Mouse (Mus musculus) ovary, postnatal 36 days (tissue): ENCODE measurements around the gene Isy1.
"Not testable (repeated sequence)": the region's sequence is repeated elsewhere in the genome, so short reads cannot be mapped to it uniquely, and the experiment has no call there.

Source experiments
- DNase-seq: peaks from one replicate; pipeline ENCODE4 v3.0.0; 2022; ENCODE audit warnings: low spot score, mixed read lengths

Isy1 gene

DNA sequence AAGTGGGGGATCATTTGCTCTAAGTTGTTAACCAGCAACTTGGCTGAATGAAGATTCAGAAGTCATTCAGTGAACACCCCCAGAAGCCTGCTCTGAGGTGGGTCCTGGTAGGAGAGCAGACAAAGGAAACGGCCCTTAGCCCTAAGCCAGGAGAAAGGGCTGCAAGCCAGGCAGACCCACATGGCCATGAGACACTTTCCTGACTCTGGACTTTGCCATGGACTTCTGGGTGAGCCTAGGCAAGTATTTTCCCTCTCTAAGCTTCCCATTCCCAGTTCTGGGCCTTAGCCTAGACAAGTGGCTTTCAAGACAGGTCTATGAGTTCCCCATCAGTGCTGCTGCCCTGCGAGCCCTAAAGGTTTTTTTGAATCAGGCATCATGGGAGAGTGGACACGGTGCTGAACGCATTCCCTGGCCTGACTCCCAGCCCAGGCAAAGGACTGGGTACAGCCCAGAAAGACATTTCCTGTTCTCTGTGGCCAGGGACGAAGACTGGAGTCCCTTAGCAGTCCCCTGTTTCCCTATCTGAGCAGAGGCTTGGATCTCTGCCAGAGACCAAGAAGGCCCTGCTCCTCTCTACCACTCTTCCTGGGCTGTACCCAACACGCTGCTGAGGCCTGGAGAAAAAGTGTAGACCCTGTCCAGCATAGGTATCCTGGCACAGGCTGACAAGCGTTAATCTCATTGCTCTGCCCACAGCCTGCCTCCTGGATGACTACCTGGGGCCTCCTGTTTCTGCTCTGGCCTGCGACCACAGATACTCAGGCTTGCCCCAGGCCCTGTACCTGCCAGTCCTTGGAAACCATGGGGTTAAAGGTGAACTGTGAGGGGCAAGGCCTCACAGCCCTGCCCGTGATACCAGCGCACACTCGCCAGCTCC, 60.1 kb downstream of the Isy1 start:
- no peak for DNase-seq

- no peak for DNase-seq
Observed at GRCm38 (mm10) chr6:87777842-87778241, 60.8 kb downstream of the Isy1 start, which contains the start of gene Gp9. Gp9 (plus strand) TSS chr6:87778072.

DNA sequence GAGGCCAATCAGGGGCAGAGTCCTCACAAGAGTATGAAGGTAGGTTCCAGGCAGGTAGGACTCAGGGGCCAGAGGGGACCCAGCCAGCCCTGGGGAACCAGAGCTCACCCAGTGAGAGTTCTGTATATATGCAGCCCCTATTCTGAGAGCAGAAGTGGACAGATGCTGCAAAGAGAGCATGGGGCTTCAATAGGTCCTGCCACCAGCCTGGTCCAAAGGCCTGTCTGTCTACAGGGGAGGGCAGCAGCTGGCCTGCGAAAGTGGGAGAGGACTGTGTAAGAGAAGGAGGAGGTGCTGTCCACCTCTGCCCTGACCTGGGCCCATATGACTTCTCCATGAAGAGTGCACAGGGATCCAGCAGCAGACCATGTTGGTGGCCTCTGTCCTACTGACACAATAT, 61.9 kb downstream of the Isy1 start:
- no peak for DNase-seq

GRCm38 (mm10) chr6:87775588-87776245, 62.9 kb downstream of the Isy1 start:
- DNase-seq = no peak

GRCm38 (mm10) chr6:87774909-87775308, 63.7 kb downstream of the Isy1 start:
- no peak for DNase-seq

DNA sequence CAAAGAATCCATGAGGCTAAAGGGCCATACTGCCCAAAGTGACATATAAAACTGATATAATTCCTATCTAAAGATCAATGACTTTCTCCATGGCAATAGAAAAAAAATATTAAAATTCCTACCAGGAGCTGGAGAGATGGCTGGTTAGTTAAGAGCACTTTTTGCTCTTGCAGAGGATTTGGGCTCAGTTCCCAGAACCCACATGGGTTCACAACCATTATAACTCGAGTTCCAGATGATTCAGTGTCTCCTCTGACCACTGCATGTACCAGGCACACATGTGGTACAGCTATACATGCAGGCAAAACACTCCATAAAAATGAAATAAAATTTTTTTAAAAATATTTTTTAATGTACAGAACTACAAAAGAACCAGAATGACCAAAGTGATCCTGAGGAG, 64.1 kb downstream of the Isy1 start:
- DNase-seq = no peak

DNA sequence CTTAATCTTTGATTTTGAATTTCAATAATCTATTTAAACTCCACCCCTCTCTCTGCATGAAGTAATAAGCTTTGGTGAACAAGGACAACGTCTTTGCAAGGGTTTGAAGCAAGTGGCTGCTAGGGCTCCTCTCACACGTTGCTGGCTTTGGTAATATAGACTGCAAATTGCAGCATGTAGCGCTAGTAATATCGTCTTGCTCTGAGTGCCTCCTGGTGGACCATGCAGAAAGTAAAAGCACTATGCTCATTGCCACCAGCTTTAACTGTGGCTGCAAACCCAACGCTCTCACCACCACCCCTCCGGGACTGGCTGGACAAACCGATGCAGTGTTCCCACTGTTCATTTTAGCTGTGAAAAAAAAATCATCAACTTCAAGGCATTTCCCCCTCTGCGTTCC, 68.0 kb downstream of the Isy1 start:
- DNase-seq = no peak

GRCm38 (mm10) chr6:87764296-87764695, 74.3 kb downstream of the Isy1 start:
- not testable (repeated sequence) for DNase-seq
